Mouse (Mus musculus) T-cell, adult 2 months (primary cell): ENCODE data around the gene Ptpn9.
A peak's percentile ranks its signal among the peaks of the same experiment; 100 is the strongest.

Source experiments
- DNase-seq: peaks from one replicate; pipeline ENCODE4 v3.0.0; 2022; ENCODE audit warnings: low spot score

The Ptpn9 gene

GRCm38 (mm10) chr9:57014766-57015165 is 20.0 kb downstream of the Ptpn9 start:
- DNase-seq = no peak

DNA sequence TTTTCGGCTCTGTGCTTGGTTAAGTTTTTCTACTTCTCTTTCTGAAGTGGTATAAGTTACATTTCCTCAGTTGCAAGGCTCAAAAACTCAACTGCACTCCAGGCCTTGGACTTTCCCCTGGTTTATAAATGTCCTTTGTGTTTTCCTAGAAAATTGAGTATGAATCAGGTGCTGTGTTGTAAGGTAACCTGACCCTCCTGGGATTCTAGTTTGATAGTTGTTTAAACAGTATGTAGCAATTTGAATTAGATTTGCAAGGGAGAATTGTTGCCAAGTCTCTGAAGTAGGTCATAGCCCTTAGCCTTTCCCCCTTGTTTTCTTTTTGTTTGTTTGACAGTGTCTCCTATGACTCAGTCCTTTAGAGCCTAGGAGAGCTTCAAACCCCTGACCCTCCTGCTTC is 22.9 kb downstream of the Ptpn9 start:
- no peak for DNase-seq

DNA sequence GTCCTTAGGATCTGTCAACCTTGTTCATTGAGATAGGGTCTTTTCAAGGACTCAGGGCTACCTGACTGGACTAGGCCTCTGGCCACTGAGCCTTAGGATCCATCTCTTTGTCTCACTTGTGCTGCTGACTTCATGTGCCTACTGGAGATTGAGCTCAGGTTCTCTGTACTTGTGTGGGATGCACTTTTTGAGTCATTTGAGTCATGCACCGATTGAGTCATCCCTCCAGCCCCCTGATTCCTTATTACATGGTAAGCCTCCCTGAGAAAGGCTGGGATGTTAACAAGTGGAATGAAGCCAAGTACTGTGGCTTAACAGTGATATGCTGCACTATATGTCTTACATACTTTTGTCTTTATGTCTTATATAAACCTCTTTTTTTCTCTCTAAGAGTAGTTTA is 37.0 kb downstream of the Ptpn9 start:
- DNase-seq = no peak

DNA sequence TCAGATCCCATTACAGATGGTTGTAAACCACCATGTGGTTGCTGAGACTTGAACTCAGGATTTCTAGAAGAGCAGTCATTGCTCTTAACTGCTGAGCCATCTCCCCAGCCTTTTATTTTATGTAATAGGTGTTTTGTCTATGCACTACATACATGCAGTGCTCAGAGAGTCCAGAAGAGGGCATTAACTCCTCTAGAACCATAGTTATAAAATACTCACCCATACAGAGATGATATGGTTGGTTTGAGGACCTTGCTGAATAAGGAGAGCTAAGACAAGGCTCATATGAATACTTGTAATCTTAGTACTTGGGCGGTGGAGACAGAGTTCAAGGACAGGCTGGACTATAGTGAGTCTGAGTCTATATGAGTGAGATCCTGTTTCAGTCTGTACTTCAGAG is 61.5 kb downstream of the Ptpn9 start:
- DNase-seq = peak; percentile 62

GRCm38 (mm10) chr9:57064164-57064563 is 69.4 kb downstream of the Ptpn9 start:
- no peak for DNase-seq

- DNase-seq = no peak
Observed at GRCm38 (mm10) chr9:57068266-57068665, 73.5 kb downstream of the Ptpn9 start.

DNA sequence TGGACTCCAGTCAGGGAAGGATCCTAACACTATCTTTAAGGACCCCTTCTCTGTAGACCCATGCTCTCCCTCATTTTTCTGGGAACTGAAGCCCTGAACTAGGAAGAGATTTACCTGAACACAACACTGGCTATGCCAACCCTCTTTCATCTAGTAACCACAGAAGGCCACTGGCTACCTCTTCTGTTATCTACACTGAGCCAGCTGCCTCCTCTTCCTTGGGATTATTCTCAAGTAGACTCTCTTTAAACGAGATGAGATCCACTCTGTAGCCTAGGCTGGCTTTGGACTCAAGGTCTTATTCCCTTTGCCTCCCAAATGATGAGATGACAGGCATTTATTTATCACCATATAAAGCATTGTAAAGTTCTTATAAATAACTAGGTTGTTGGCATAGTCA is 75.5 kb downstream of the Ptpn9 start:
- no peak for DNase-seq

- DNase-seq = no peak
Observed at GRCm38 (mm10) chr9:57070800-57071545, 76.2 kb downstream of the Ptpn9 start.

GRCm38 (mm10) chr9:57071801-57072351 is 77.2 kb downstream of the Ptpn9 start, which contains the start of gene Sin3a:
Gene Sin3a (plus strand): TSS chr9:57072040.
- peak; percentile 73 for DNase-seq

GRCm38 (mm10) chr9:57072526-57072988 is 77.8 kb downstream of the Ptpn9 start:
- DNase-seq = no peak

DNA sequence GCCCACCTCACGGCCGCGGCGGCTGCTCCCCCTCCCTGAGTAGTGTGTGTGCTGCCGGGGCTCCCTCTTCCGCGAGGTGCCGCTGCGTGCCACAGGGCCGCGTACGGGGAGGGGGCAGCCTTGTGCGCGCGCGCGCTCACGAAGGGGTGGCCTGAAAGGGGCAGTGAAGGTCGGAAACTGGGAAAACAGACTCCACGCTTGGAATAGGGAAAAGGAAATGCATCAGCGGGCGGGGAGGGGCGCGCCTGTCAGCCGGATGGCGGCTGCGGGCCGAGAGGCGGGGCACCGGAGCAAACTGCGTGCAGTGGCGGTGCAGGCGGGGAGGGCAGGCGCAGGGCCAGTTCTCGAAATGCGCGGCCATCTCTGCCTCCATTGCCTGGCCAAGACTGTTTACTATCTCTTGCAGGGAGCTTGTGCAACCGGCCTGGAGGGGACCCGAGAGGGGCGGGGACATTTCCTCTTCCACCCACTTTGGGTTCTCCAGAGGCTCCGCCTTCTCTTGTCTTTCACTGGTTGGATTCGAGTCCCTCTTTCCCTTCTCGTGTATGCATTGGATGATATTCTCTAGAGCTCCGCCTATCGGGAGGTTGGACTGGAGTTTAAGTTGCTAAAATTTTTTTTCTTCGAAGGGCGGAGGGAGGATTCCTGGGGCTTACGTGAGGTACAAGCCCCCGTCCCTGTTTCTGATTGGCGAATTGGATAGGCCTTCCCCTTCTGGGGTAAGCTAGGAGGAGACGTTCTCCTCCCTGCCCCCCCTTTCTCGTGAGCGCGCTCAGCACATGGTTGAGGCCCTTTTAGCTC is 78.5 kb downstream of the Ptpn9 start:
- peak; percentile 97 for DNase-seq

GRCm38 (mm10) chr9:57073790-57074094 is 79.0 kb downstream of the Ptpn9 start:
- DNase-seq = no peak

- DNase-seq = peak; percentile 14
Observed at GRCm38 (mm10) chr9:57074171-57074821, 79.6 kb downstream of the Ptpn9 start.

- DNase-seq = peak; percentile 74
Observed at GRCm38 (mm10) chr9:57074822-57075603, 80.3 kb downstream of the Ptpn9 start.

- peak; percentile 99 for DNase-seq
Observed at GRCm38 (mm10) chr9:57075681-57076381, 81.1 kb downstream of the Ptpn9 start.

DNA sequence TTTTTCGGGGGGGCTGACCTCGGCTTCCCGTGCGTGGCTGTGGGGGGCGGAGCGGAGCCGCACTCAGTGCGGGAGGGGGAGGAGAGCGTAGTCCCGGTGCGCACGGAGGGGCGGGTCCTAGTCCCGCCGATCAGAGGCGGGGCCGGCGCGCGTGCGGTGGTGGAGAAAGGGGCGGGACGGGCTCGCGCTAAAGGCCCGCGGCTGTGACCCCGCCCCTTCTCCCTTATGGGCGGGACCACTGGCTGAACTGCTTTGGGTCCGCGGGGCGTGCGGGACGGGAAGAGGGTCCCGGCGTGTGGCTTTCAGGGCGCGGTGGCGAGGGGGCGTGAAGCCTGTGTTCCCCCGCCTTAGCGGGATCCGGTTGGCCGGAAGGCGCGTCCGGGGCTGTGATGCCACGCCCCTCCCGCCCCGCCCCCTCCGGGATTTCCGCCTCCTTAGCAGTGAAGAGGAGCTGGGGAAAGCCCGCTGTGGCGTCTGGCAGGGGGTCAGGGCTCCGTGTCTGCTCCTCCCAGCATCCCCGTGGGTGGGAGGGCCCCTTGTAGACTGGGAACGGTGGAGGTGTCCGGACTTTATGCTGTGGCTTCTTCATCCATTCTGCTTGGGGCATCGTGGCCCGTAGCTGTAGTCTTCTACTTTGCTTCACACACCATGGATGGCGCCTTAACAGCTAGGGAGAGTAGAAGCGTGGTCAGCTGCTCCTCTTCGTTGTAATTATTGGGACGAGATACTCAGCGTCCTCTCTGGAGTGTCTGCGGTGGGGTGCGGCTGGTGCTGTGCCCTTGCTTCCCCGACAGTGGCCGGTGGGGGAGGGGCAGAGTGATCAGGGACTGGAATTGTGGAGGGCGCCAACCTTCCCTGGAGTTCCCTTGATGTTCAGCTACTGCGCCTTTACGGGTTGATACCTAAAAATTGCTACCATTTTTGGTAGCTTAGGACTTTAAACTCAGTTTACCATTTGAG is 82.3 kb downstream of the Ptpn9 start:
- DNase-seq = peak; percentile 81

DNA sequence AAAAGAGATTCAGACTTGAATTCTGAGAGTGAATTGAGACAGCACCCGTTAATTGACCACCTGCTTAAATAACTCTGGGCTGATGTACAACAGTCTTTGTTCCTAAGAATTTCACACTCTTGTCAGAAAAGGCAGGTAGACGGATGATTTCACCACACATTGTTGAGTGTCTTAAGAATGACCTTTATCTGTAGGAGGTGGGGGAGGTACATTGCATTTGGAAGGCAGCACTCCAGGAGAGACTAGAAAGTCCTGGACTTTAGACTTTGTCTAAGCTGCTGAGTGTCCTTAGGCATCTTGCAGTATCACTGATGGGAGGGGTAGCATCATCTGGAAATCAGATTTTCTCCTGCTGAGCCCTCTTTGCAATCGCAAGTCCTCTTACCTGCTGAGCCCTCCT is 87.5 kb downstream of the Ptpn9 start:
- no peak for DNase-seq
